In genomic region chr11:52283596-52284571, GRCm38 (mm10) we compare ENCODE assay signal across 8 mouse cellular contexts. TPM values are rescaled to one million over a fixed set of nuclear protein-coding genes. Genes with fewer than 3 reads are reported as not detected.
DNase-seq lines count a peak whose midpoint lies in the region; ATAC-seq and TF ChIP-seq lines count a peak whose summit lies in the region.

No protein-coding gene starts in this region.

- H3K4me3 ChIP-seq in left cerebral cortex, adult 2 months = peak overlapping the region; percentile 58
- peak overlapping the region; percentile 31 for H3K4me3 ChIP-seq in brown adipose tissue, adult 24 weeks (ENCODE audit: insufficient read depth, low read depth, low read length)
- H3K4me3 ChIP-seq in intestine, embryonic 14.5 days (ENCODE audit: low read depth, low read length) = peak overlapping the region; percentile 66
- H3K4me3 ChIP-seq in liver, embryonic 13.5 days (replicated peaks) = peak overlapping the region; percentile 62
- H3K4me3 ChIP-seq in neural tube, embryonic 11.5 days (ENCODE audit: low read depth, low read length) = peak overlapping the region; percentile 58

- 0 out of 2 replicates have a peak overlapping the region, but pooled peaks have one; percentile 44 for H3K27ac ChIP-seq in left cerebral cortex, adult 2 months
- H3K27ac ChIP-seq in brown adipose tissue, adult 24 weeks (replicated peaks; ENCODE audit: low read depth, low read length) = no peak overlapping the region
- no peak overlapping the region for H3K27ac ChIP-seq in intestine, embryonic 14.5 days (ENCODE audit: low read depth)
- H3K27ac ChIP-seq in liver, embryonic 13.5 days = no peak overlapping the region
- no peak overlapping the region for H3K27ac ChIP-seq in neural tube, embryonic 11.5 days (ENCODE audit: low read depth, low read length)

- H3K9ac ChIP-seq in intestine, embryonic 14.5 days (ENCODE audit: low read length) = no peak overlapping the region
- no peak overlapping the region for H3K9ac ChIP-seq in liver, embryonic 13.5 days
- no peak overlapping the region; the same call in 1 of the 2 replicates for H3K9ac ChIP-seq in neural tube, embryonic 11.5 days (ENCODE audit: low read length)

- WGBS in intestine, embryonic 14.5 days = 9% methylated on average over 44 of the region's 44 CpGs
- WGBS in liver, embryonic 13.5 days (ENCODE audit: insufficient replicate concordance) = 12% methylated on average over 44 of the region's 44 CpGs
- WGBS in neural tube, embryonic 11.5 days = 7% methylated on average over 44 of the region's 44 CpGs

- peak overlapping the region; percentile 97 for H3K4me2 ChIP-seq in intestine, embryonic 14.5 days (ENCODE audit: low read length)
- peak overlapping the region; percentile 81 for H3K4me2 ChIP-seq in liver, embryonic 13.5 days
- peak overlapping the region; percentile 95 for H3K4me2 ChIP-seq in neural tube, embryonic 11.5 days (ENCODE audit: low read depth)

- H3K9me3 ChIP-seq in intestine, embryonic 14.5 days (ENCODE audit: control insufficient read depth, low read length) = no peaks in the 10 kb centered on the region
- H3K9me3 ChIP-seq in liver, embryonic 13.5 days (replicated peaks) = no peaks in the 10 kb centered on the region
- H3K9me3 ChIP-seq in neural tube, embryonic 11.5 days (ENCODE audit: control insufficient read depth, low read length) = no peaks in the 10 kb centered on the region

- 0 out of 2 replicates have a peak, but pooled peaks have one; percentile 8 for ATAC-seq in granulocyte monocyte progenitor cell, adult 5-6 weeks (replicated peaks; ENCODE audit: poor library complexity, severe bottlenecking)
- peak; percentile 32; the same call in 1 of the 2 replicates for ATAC-seq in intestine, embryonic 14.5 days (replicated peaks; ENCODE audit: low FRiP score, low TSS enrichment, low read depth)
- peak; percentile 21; the same call in 1 of the 2 replicates for ATAC-seq in liver, embryonic 13.5 days (ENCODE audit: low read depth)
- no peak for ATAC-seq in neural tube, embryonic 11.5 days (ENCODE audit: insufficient read depth, low FRiP score, low TSS enrichment)

- DNase-seq in left cerebral cortex, adult 2 months (ENCODE audit: extremely low spot score in 1 of 2, low spot score in 2 of 2) = no peak
- DNase-seq in left cerebral cortex, adult 18-20 months (ENCODE audit: low spot score in 2 of 2) = no peak
- peak; percentile 80 for DNase-seq in intestine, embryonic 14.5 days (ENCODE audit: low spot score)
- DNase-seq in liver, embryonic 13.5 days = no peak
- DNase-seq in neural tube, embryonic 11.5 days (ENCODE audit: low spot score) = peak; percentile 45
- DNase-seq in yolk sac, embryonic 10.5 days (ENCODE audit: low spot score) = peak; percentile 55

- peaks cover 4% of the 10 kb centered on the region; the same call in 1 of the 2 replicates for H3K4me1 ChIP-seq in brown adipose tissue, adult 24 weeks (ENCODE audit: control insufficient read depth, insufficient read depth, insufficient read length, low read length)
- H3K4me1 ChIP-seq in intestine, embryonic 14.5 days (replicated peaks; ENCODE audit: control insufficient read depth, insufficient read depth, low read length) = peaks cover 14% of the 10 kb centered on the region
- H3K4me1 ChIP-seq in liver, embryonic 13.5 days (replicated peaks) = peaks cover 20% of the 10 kb centered on the region
- peaks cover 16% of the 10 kb centered on the region for H3K4me1 ChIP-seq in neural tube, embryonic 11.5 days (ENCODE audit: control insufficient read depth, insufficient read depth, low read length)

- peaks cover 3% of the 10 kb centered on the region; the same call in 1 of the 2 replicates for H3K36me3 ChIP-seq in intestine, embryonic 14.5 days (ENCODE audit: control insufficient read depth, insufficient read depth, low read length)
- H3K36me3 ChIP-seq in liver, embryonic 13.5 days = no peaks in the 10 kb centered on the region
- no peaks in the 10 kb centered on the region for H3K36me3 ChIP-seq in neural tube, embryonic 11.5 days (ENCODE audit: control insufficient read depth, insufficient read depth, low read length)

- no peak for TF ChIP-seq CTCF in left cerebral cortex, adult 2 months (IDR thresholded peaks at IDR 0.05)

- intact Hi-C loops in left cerebral cortex, adult 2 months (cut with DNase I) = no loop called here

- 0 out of 2 replicates have a peak, but pooled peaks cover 17% of the 10 kb centered on the region for H3K27me3 ChIP-seq in intestine, embryonic 14.5 days (replicated peaks; ENCODE audit: control insufficient read depth, insufficient read depth, low read length)
- peaks cover 75% of the 10 kb centered on the region for H3K27me3 ChIP-seq in liver, embryonic 13.5 days
- H3K27me3 ChIP-seq in neural tube, embryonic 11.5 days (ENCODE audit: control insufficient read depth, insufficient read depth, low read length) = peaks cover 20% of the 10 kb centered on the region

RNA-seq across cellular contexts. Expression of gene Tcf7, which starts 1.1 kb away (rescaled TPM):
- total RNA-seq in left cerebral cortex, adult 2 months (2021) = 1 to 10 TPM; 3.8 to 5.0 TPM
- total RNA-seq in left cerebral cortex, adult 18-20 months (2021) = 1 to 10 TPM; 4.6 to 6.3 TPM
- polyA plus RNA-seq in brown adipose tissue, adult 24 weeks (2012; ENCODE audit: insufficient read depth, insufficient read length, missing spikeins) = not detected in 2 replicates
- 1.4 TPM in 1 of 2 replicates, not detected in the other for total RNA-seq in granulocyte monocyte progenitor cell, adult 5-6 weeks (2014; fragmentation: Nextera tagmentation)
- total RNA-seq in granulocyte monocyte progenitor cell, adult 5-6 weeks (2017) = 0.30 and 0.82 TPM in 2 replicates
- polyA plus RNA-seq in intestine, embryonic 14.5 days (2014; fragmentation: Nextera tagmentation; extraction: Ambion mirVana) = 7.8 and 9.5 TPM in 2 replicates
- polyA plus RNA-seq in liver, embryonic 13.5 days (2015; fragmentation: Nextera tagmentation; extraction: Ambion mirVana) = 1.9 and 2.0 TPM in 2 replicates
- 10.6 and 12.7 TPM in 2 replicates for polyA plus RNA-seq in neural tube, embryonic 11.5 days (2014; fragmentation: Nextera tagmentation; extraction: Ambion mirVana)

RNA-seq across cellular contexts. Expression of gene Skp1a, which starts 52.1 kb away (rescaled TPM):
- total RNA-seq in left cerebral cortex, adult 2 months (2021) = 100 to 1,000 TPM; 436 to 471 TPM
- total RNA-seq in left cerebral cortex, adult 18-20 months (2021) = 100 to 1,000 TPM; 477 to 492 TPM
- 362 and 417 TPM in 2 replicates for polyA plus RNA-seq in brown adipose tissue, adult 24 weeks (2012; ENCODE audit: insufficient read depth, insufficient read length, missing spikeins)
- total RNA-seq in granulocyte monocyte progenitor cell, adult 5-6 weeks (2014; fragmentation: Nextera tagmentation) = 180 and 196 TPM in 2 replicates
- total RNA-seq in granulocyte monocyte progenitor cell, adult 5-6 weeks (2017) = 242 and 266 TPM in 2 replicates
- 743 and 772 TPM in 2 replicates for polyA plus RNA-seq in intestine, embryonic 14.5 days (2014; fragmentation: Nextera tagmentation; extraction: Ambion mirVana)
- polyA plus RNA-seq in liver, embryonic 13.5 days (2015; fragmentation: Nextera tagmentation; extraction: Ambion mirVana) = 377 and 461 TPM in 2 replicates
- 915 and 972 TPM in 2 replicates for polyA plus RNA-seq in neural tube, embryonic 11.5 days (2014; fragmentation: Nextera tagmentation; extraction: Ambion mirVana)

Comparison
In these comparisons a context has a peak if more than half of its experiments do, and no peak if none do; other contexts are left out.
1. DNase-seq: peak in intestine, embryonic 14.5 days (single experiment), neural tube, embryonic 11.5 days (single experiment) and yolk sac, embryonic 10.5 days (single experiment); none in left cerebral cortex, adult 2 months (0 of 2), left cerebral cortex, adult 18-20 months (0 of 2) and liver, embryonic 13.5 days (single experiment).
2. Peak in every context shown above with its lines, with median percentiles within 50 percentile points of each other: H3K4me3 ChIP-seq and H3K4me2 ChIP-seq.